Mouse (Mus musculus) activated CD4-positive, CD25-positive, alpha-beta regulatory T cell (primary cell): ENCODE results near the gene Ipo7. TPM values are rescaled to one million over a fixed set of nuclear protein-coding genes. Genes with fewer than 3 reads are reported as not detected.

Experiments
- polyA plus RNA-seq, 2 experiments: library from polyadenylated mRNA; unstranded; fragments of 100-300 nt; shearing (Covaris generic); gene quantifications; one replicate each; pipeline ENCODE4 v1.2.1; 2017

The Ipo7 gene
- polyA plus RNA-seq = 10 to 100 TPM; 17.7 to 24.0 TPM

DNA sequence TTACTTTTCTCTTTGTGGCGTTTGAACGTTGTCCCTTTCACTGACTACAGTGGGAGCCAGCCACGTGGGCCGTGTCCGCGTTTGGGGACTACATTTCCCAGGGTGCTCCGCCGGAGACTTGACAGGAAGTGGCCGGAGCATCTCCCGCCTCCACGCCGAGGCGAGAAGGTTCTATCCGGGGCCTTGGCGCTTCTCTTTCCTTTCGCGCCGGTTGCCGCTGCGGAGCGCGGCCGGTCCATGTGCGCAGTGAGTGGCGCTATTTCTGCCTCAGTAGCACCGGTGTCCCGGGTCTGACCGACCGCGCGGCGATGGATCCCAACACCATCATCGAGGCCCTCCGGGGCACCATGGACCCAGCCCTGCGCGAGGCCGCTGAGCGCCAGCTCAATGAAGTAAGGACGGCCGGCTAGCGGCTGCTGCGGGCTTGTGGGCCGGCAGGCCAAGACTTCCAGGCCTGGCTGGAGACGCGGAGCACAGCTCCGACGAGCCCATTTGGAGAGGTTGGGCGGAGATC, at the start of gene Ipo7:
Gene Ipo7, plus strand, starts transcription at position 158 of the 514 bp plus-strand sequence.

DNA sequence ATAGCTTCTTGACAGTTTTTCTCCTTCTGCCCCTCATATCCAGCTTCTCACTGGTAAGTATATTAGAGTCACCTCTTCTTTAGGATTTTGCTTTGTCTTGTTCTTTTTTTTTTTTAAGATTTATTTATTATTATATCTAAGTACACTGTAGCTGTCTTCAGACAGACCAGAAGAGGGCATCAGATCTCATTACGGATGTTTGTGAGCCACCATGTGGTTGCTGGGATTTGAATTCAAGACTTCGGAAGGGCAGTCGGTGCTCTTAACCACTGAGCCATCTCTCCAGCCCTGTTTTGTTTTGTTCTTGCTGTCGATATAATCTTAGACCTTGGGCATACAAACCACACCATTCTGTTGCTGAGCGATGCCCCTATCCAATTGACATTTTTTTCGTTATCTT, 31.3 kb upstream of the Ipo7 start, which contains the start of gene Tmem41b:
Gene Tmem41b, minus strand, starts transcription at position 155 of the 400 bp plus-strand sequence.

DNA sequence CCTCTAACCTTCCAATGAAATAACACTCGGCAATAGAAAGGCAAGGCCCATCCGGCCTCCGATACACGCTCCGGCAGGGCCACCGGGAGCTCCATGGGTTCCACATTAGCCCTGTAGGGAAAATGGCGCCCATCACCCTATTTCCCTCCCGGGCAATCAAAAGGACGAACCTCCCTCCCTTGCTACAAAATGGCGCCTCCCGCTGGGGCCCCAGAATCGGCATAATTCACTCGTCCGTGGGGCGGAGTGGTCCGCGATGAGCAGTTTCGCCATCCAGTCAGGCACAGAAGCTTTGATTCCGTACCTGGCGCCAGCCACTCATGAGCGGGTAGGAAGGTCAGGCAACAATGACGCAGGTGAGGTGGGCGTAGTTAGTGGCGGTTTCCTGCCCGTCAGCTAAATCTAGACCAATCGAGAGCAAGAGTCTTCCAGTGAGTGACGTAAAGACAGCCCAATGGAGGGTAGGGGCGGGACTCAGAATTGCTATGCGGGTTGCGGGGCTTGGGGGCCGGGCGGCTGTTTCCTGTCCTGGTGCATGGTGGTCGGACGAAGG, 43.2 kb downstream of the Ipo7 start, which contains the start of gene Zfp143:
Gene Zfp143, plus strand, starts transcription at position 19 of the 553 bp plus-strand sequence.

Other genes with a start within 250 kb of the Ipo7 start
- under 1 TPM; 0.25 to 0.90 TPM for gene Nrip3, start 236.2 kb upstream of the Ipo7 start, polyA plus RNA-seq
- gene Scube2, start 152.6 kb upstream of the Ipo7 start, polyA plus RNA-seq = under 1 TPM in 1 of 2 experiments, not detected in 1; 0.21 TPM
- gene Dennd5a, start 57.8 kb upstream of the Ipo7 start, polyA plus RNA-seq = 10 to 100 TPM; 34.2 to 42.1 TPM
- 10 to 100 TPM; 42.7 to 45.7 TPM for gene Tmem41b, start 31.3 kb upstream of the Ipo7 start, polyA plus RNA-seq
- gene Zfp143, start 42.9 kb downstream of the Ipo7 start, polyA plus RNA-seq = 10 to 100 TPM; 33.4 to 40.2 TPM
- 10 to 100 TPM in 1 of 2 experiments, 1 to 10 TPM in 1; 7.6 to 11.4 TPM for gene Wee1, start 103.8 kb downstream of the Ipo7 start, polyA plus RNA-seq
- gene Swap70, start 203.4 kb downstream of the Ipo7 start, polyA plus RNA-seq = 10 to 100 TPM; 37.6 to 70.6 TPM